Mouse (Mus musculus) ES-Bruce4 (cell line): Measurements from ENCODE around the gene Eme1. TPM values are rescaled to one million over a fixed set of nuclear protein-coding genes. Genes with fewer than 3 reads are reported as not detected.

Experiments used
- H3K27ac ChIP-seq: 2 replicates; pipeline ENCODE4 v1.5.1; 2012; ENCODE audit warnings: low read length, inconsistent platforms; ENCODE audit not compliant: insufficient read depth
- H3K27me3 ChIP-seq: 2 replicates; pipeline ENCODE4 v1.6.1; 2012; ENCODE audit warnings: mild to moderate bottlenecking, low read length, inconsistent platforms; ENCODE audit not compliant: control insufficient read depth, poor library complexity, insufficient read depth, severe bottlenecking
- H3K36me3 ChIP-seq: 2 replicates; pipeline ENCODE4 v1.6.1; 2012; ENCODE audit warnings: inconsistent platforms, mild to moderate bottlenecking, low read length, moderate library complexity; ENCODE audit not compliant: control insufficient read depth, poor library complexity, insufficient read depth, severe bottlenecking
- H3K4me1 ChIP-seq: one replicate; pipeline ENCODE4 v1.8.1; 2011; ENCODE audit warnings: low read length; ENCODE audit not compliant: control insufficient read depth, insufficient read depth
- H3K4me3 ChIP-seq: 2 replicates; pipeline ENCODE4 v1.5.1; 2011; ENCODE audit warnings: low read depth, mild to moderate bottlenecking, low read length
- H3K9ac ChIP-seq: 2 replicates; pipeline ENCODE4 v1.6.1; 2012; ENCODE audit warnings: low read depth, mild to moderate bottlenecking, inconsistent platforms; ENCODE audit not compliant: poor library complexity, severe bottlenecking
- H3K9me3 ChIP-seq: replicated peaks from 2 replicates; pipeline ENCODE4 v1.6.1; 2012; ENCODE audit warnings: mild to moderate bottlenecking, low read length, inconsistent platforms; ENCODE audit not compliant: control insufficient read depth, poor library complexity, insufficient read depth, severe bottlenecking
- CTCF ChIP-seq: IDR thresholded peaks from one replicate; pipeline ENCODE4 v1.8.1; 2011; ENCODE audit warnings: low read depth, low read length
- EP300 ChIP-seq: IDR thresholded peaks from 2 replicates; pipeline ENCODE4 v1.6.1; 2011; ENCODE audit warnings: low read depth, low read length; ENCODE audit not compliant: insufficient read depth
- POLR2A ChIP-seq: IDR thresholded peaks from one replicate; pipeline ENCODE4 v1.8.1; 2011; ENCODE audit warnings: low read length; ENCODE audit not compliant: insufficient read depth
- polyA plus RNA-seq: library from polyadenylated mRNA; stranded (reverse); fragments of >200 nt; gene quantifications from 2 replicates; pipeline ENCODE4 v1.2.4, GENCODE M21; 2011; ENCODE audit warnings: low read depth; ENCODE audit not compliant: missing spikeins, insufficient read depth, insufficient read length

Eme1 gene
- polyA plus RNA-seq, 1 experiment, result 31.8 TPM

DNA sequence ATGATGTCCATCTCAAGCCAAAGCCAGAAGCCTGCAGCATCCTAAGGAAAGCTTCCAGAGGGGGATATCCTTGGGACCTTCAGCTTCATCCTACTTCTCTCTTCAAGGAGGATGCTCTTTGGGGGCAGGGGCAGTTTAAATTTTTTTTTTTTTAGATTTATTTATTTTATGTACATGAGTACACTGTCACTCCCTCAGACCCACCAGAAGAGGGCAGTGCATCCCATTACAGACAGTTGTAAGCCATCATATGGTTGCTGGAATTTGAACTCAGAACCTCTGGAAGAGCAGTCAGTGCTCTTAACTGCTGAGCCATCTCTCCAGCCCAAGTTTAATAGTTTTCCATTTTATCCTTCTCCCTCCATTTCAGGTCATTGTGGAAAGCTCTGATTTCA is 32.3 kb downstream of the Eme1 start:
- no peaks in the 10 kb centered on the region for H3K36me3 ChIP-seq
- no peak for TF ChIP-seq EP300
- no peaks in the 10 kb centered on the region for H3K4me1 ChIP-seq
- no peak overlapping the region for H3K4me3 ChIP-seq
- H3K27me3 ChIP-seq, result no peaks in the 10 kb centered on the region
- peak overlapping the region; percentile 9 for H3K27ac ChIP-seq
- H3K9ac ChIP-seq, result no peak overlapping the region
- no peaks in the 10 kb centered on the region for H3K9me3 ChIP-seq

- H3K36me3 ChIP-seq, result no peaks in the 10 kb centered on the region
- peak overlapping the region; percentile 9 for H3K27ac ChIP-seq
- TF ChIP-seq EP300 (no peak), CTCF (no peak), POLR2A (no peak)
- no peak overlapping the region for H3K9ac ChIP-seq
- no peak overlapping the region for H3K4me3 ChIP-seq
- H3K9me3 ChIP-seq, result no peaks in the 10 kb centered on the region
- H3K4me1 ChIP-seq, result no peaks in the 10 kb centered on the region
- H3K27me3 ChIP-seq, result no peaks in the 10 kb centered on the region
Observed at GRCm38 (mm10) chr11:94620766-94621457, 32.9 kb downstream of the Eme1 start.

DNA sequence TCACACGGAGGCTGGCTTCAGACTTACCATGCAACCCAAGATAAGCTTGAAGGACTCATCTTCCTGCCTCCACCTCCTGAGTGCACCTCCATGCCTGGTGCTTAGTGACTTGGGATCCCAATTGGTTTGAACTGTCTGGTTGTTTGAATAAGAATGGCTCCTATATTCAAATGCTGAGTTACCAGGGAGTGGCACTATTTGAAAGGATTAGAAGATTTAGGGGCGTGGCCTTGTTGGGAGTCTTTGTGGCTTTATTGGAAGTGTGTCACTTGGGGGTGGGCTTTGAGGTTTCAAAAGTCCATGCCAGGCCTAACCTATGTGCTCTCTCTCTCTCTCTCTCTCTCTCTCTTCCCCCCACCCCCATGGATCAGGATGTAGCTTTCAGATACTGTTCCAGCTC is 36.1 kb downstream of the Eme1 start:
- no peak overlapping the region for H3K9ac ChIP-seq
- no peaks in the 10 kb centered on the region for H3K27me3 ChIP-seq
- TF ChIP-seq CTCF (no peak), EP300 (no peak), POLR2A (no peak)
- H3K4me1 ChIP-seq, result no peaks in the 10 kb centered on the region
- no peak overlapping the region for H3K4me3 ChIP-seq
- H3K36me3 ChIP-seq, result no peaks in the 10 kb centered on the region
- no peak overlapping the region for H3K27ac ChIP-seq
- no peaks in the 10 kb centered on the region for H3K9me3 ChIP-seq

DNA sequence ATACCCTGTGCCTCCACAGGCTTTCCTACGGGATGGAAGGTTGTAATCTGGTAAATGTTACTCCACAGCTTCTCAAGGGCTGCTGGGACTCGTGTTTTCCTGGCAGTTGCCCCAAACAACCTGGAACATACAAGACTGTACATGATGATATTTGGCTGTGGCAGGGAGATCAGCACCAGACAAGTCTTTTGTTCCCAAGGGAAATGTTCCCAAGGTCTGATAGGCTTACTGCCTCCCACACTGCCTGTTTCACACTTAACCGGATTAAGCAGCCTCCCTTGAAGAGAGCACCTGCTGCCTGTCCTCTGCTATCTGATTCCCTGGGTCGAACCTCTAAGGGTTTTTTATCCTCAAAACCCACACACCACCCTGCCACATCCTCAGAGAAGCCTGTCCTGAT is 38.3 kb downstream of the Eme1 start:
- Histone ChIP-seq H3K27me3 (no peaks in the 10 kb centered on the region), H3K9ac (no peak overlapping the region), H3K4me1 (no peaks in the 10 kb centered on the region), H3K9me3 (no peaks in the 10 kb centered on the region), H3K4me3 (no peak overlapping the region), H3K27ac (no peak overlapping the region), H3K36me3 (no peaks in the 10 kb centered on the region)
- TF ChIP-seq EP300 (no peak), CTCF (no peak), POLR2A (no peak)

DNA sequence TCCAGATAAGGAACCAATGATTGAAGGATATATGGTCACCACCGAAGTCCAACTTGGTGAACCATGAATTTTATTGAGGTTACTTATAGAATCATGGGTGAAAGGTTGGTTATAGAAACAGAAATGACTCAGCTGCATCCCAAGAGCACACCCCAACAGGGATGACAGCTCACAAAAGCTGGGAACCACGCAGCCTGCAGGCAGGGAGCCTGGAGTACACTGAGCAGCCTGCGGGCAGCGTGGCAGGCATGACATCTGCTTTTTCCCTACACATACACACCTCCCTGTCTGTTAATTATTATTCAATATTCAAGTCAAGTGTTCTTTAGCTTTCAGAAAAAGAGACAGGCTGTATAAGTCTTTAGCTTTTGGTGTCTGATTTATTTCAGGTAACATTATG is 39.2 kb downstream of the Eme1 start:
- Histone ChIP-seq H3K4me3 (no peak overlapping the region), H3K27me3 (no peaks in the 10 kb centered on the region), H3K9me3 (no peaks in the 10 kb centered on the region), H3K9ac (no peak overlapping the region), H3K27ac (no peak overlapping the region), H3K4me1 (no peaks in the 10 kb centered on the region), H3K36me3 (no peaks in the 10 kb centered on the region)
- TF ChIP-seq POLR2A (no peak), CTCF (no peak), EP300 (no peak)

GRCm38 (mm10) chr11:94610744-94611740 is 42.7 kb downstream of the Eme1 start:
- Histone ChIP-seq H3K27ac (no peak overlapping the region), H3K36me3 (no peaks in the 10 kb centered on the region), H3K27me3 (no peaks in the 10 kb centered on the region), H3K9ac (no peak overlapping the region), H3K9me3 (no peaks in the 10 kb centered on the region), H3K4me1 (no peaks in the 10 kb centered on the region), H3K4me3 (no peak overlapping the region)
- TF ChIP-seq CTCF (no peak), EP300 (no peak), POLR2A (no peak)
